Mouse (Mus musculus) kidney, adult 2 months (tissue): ENCODE results near the gene Gys2.

Experiments
- CTCF ChIP-seq: fragments of 200-500 bp; conservative IDR thresholded peaks from 2 replicates; pipeline ENCODE4 v1.5.1; 2011; ENCODE audit warnings: low read depth, mild to moderate bottlenecking, control low read depth, low read length, moderate library complexity, mixed read lengths; ENCODE audit not compliant: insufficient read depth, insufficient read length
- POLR2A ChIP-seq: fragments of 200-500 bp; IDR thresholded peaks from one replicate; pipeline ENCODE4 v1.6.1; 2011; ENCODE audit warnings: low read depth, low read length, control low read depth

DNA sequence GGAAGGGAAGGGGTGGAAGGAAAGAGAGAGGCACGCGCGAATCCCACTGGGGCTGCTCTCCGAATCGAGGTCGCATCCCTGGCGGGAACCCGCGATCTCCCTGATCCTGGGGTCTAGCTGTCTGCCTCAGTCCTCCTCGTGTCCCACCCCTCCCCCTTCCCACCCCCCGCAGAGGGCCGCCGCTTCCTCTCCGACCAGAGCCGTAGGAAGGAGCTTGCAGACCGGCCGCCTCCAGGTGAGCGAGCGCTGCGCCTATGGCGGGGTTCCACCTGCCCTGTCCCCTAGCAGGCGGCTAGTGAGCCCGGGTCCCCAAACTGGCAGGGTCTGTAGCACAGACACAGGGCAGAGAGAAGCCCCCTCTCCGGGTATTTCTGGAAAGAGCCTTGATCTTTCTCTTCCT is 58.3 kb downstream of the Gys2 start:
- TF ChIP-seq CTCF (no peak), POLR2A (no peak)
